Mouse (Mus musculus) cortical plate, adult 2 months (tissue): ENCODE data around the gene Fank1.

ENCODE experiments used
- CTCF ChIP-seq: fragments of 200-500 bp; IDR thresholded peaks from 2 replicates; pipeline ENCODE4 v1.5.1; 2011; ENCODE audit warnings: mild to moderate bottlenecking, control low read depth, low read length; ENCODE audit not compliant: insufficient read depth; ENCODE audit errors: extremely low read depth
- POLR2A ChIP-seq: fragments of 200-500 bp; IDR thresholded peaks from 2 replicates; pipeline ENCODE4 v1.6.1; 2011; ENCODE audit warnings: mild to moderate bottlenecking, low read length, control low read depth; ENCODE audit not compliant: insufficient read depth; ENCODE audit errors: extremely low read depth

- TF ChIP-seq CTCF (no peak), POLR2A (peak; percentile 33; the same call in 1 of the 2 replicates)
These were observed at the start of gene Fank1 for GRCm38 (mm10) chr7:133776626-133776996.
